Mouse (Mus musculus): ENCODE data around the gene Gm45837. TPM values are rescaled to one million over a fixed set of nuclear protein-coding genes. Genes with fewer than 3 reads are reported as not detected.

Gene Gm45837
- polyA plus RNA-seq, 1 experiment from 2014 or later: 4.2 TPM

DNA sequence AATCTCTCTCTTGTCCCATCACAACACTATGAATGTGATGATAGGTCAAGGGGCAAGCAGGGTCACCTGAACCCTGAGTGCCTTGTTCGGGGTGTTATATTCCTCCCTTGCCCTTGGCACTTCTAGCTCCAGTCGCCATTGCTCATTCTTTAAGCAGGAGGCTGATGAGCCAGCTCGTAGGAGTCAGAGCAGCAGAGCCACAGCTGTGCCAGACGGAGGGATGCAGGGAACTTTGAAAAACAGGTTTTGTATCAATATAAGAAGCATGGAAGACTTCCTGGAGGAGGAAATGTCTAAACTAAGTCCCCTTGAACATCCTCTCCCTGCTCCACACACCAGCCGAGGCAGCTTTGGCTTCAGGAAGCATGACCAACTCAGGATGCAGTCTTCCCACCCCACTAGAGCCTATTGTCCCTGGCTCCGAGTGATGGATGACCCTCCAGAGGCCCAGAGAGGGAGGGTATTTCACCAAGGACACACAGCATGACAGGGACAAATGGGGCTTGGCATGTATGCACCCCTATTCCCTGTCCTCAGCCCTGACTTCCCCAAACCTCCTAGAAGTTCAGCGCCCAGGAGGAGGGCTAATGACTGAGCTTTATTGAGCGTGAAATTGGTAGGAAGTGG is 71.3 kb downstream of the Gm45837 start:
- ATAC-seq (replicated peaks; ENCODE audit: insufficient number of reproducible peaks, low FRiP score, low TSS enrichment, low read depth) (no peak), DNase-seq (ENCODE audit: low spot score) (no peak)
- Histone ChIP-seq H3K27me3 (ENCODE audit: control insufficient read depth, insufficient read depth, low read length) (no peaks in the 10 kb centered on the region), H3K4me3 (ENCODE audit: low read depth, low read length) (no peak overlapping the region), H3K4me1 (ENCODE audit: control insufficient read depth, insufficient read depth, low read length) (no peaks in the 10 kb centered on the region), H3K36me3 (replicated peaks; ENCODE audit: control insufficient read depth, insufficient read depth, low read depth, low read length) (no peaks in the 10 kb centered on the region), H3K9me3 (replicated peaks; ENCODE audit: control insufficient read depth, low read length) (no peaks in the 10 kb centered on the region), H3K27ac (replicated peaks; ENCODE audit: low read depth, low read length) (no peak overlapping the region), H3K4me2 (ENCODE audit: low read depth, low read length) (no peak overlapping the region), H3K9ac (replicated peaks; ENCODE audit: low read length) (no peak overlapping the region)
- 56% methylated on average over 8 of the region's 8 CpGs for WGBS

DNA sequence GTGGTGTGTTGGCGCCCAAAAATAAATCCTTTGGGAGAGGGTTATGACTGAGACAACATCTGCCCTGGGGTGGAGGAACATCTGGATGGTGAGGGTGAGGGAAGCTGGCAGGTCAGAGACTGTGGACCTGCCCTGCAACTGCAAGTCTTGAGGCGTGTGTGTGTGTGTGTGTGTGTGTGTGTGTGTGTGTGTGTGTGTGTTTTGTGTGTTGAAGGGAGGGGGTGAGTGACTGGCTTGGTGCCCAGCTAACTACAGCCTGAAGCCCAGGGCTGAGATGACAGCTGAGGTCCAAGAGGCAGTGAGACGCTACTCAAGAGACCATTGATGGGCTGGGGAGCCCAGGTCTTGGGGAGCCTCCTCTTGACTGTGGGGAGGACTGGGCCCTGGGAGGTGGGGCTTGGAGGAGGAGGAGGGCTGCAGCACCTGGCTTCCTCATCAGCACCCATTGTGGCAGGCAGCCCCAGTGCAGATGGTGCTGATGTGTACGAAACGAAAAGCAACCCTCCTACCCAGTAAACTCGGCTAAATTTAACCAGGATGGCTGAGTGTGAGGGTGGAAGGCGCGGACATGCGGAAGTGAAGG is 71.9 kb downstream of the Gm45837 start:
- H3K9ac ChIP-seq (replicated peaks; ENCODE audit: low read length): no peak overlapping the region
- H3K9me3 ChIP-seq (replicated peaks; ENCODE audit: control insufficient read depth, low read length): no peaks in the 10 kb centered on the region
- no peaks in the 10 kb centered on the region for H3K36me3 ChIP-seq (replicated peaks; ENCODE audit: control insufficient read depth, insufficient read depth, low read depth, low read length)
- no peak overlapping the region for H3K4me2 ChIP-seq (ENCODE audit: low read depth, low read length)
- H3K27ac ChIP-seq (replicated peaks; ENCODE audit: low read depth, low read length): no peak overlapping the region
- H3K4me3 ChIP-seq (ENCODE audit: low read depth, low read length): no peak overlapping the region
- DNase-seq (ENCODE audit: low spot score) (no peak), ATAC-seq (replicated peaks; ENCODE audit: insufficient number of reproducible peaks, low FRiP score, low TSS enrichment, low read depth) (no peak)
- H3K4me1 ChIP-seq (ENCODE audit: control insufficient read depth, insufficient read depth, low read length): no peaks in the 10 kb centered on the region
- no peaks in the 10 kb centered on the region for H3K27me3 ChIP-seq (ENCODE audit: control insufficient read depth, insufficient read depth, low read length)
- WGBS: 81% methylated on average over 9 of the region's 9 CpGs

DNA sequence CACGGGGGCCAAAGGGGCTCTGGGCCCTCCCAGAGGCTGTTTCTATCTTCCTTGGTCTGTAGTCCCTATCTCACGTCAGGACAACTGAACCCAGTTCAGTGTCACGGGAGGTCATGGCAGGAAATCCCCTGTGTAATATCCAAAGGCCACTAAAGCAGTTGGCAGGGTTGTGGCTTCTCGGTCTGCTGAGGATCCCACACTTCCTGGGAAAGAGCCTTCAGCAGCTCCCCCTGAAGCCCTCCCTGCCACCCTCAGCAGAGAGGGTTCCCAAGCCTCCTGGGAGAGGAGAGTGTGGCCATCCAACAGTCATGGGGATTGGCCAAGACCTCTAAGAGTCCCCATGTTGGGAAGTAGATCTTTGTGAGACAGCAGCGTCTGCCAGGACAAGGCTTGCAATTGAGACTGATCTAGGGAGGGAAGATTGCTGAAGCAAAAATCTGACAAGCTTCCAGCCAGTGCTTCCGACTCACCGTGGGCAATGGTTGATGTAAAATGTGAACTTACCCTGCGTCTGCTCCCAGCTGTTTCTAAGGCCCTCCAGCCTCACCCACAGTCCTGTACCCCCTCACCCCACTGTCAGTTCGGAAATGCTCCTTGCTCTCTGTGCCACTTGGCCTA is 72.9 kb downstream of the Gm45837 start:
- no peak overlapping the region for H3K4me3 ChIP-seq (ENCODE audit: low read depth, low read length)
- no peaks in the 10 kb centered on the region for H3K4me1 ChIP-seq (ENCODE audit: control insufficient read depth, insufficient read depth, low read length)
- H3K9ac ChIP-seq (replicated peaks; ENCODE audit: low read length): no peak overlapping the region
- no peak for ATAC-seq (replicated peaks; ENCODE audit: insufficient number of reproducible peaks, low FRiP score, low TSS enrichment, low read depth)
- no peak for DNase-seq (ENCODE audit: low spot score)
- no peak overlapping the region for H3K4me2 ChIP-seq (ENCODE audit: low read depth, low read length)
- H3K27me3 ChIP-seq (ENCODE audit: control insufficient read depth, insufficient read depth, low read length): no peaks in the 10 kb centered on the region
- 68% methylated on average over 9 of the region's 9 CpGs for WGBS
- no peak overlapping the region for H3K27ac ChIP-seq (replicated peaks; ENCODE audit: low read depth, low read length)
- H3K9me3 ChIP-seq (replicated peaks; ENCODE audit: control insufficient read depth, low read length): no peaks in the 10 kb centered on the region
- no peaks in the 10 kb centered on the region for H3K36me3 ChIP-seq (replicated peaks; ENCODE audit: control insufficient read depth, insufficient read depth, low read depth, low read length)

DNA sequence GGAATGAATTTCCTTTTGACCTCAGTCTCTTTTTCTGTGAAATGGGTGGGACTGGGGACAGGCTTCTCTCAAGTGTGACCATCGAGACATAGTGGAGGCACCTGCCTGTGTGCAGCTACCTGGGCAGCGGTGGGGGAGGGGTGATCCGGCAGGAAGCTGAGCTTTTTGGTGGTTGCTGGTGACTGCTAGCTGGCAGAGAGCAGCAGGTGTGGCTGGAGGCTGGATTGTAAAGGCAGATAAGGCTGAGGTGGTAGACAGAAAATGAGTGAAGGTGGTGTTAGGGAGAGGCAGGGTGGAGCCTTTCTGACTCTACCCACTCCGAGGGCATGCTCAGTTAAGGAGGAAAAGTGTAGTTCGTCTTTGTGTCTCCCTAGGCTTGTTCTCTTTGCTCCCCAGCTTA is 76.4 kb downstream of the Gm45837 start:
- WGBS: 73% methylated on average over 5 of the region's 5 CpGs
- no peak for ATAC-seq (replicated peaks; ENCODE audit: insufficient number of reproducible peaks, low FRiP score, low TSS enrichment, low read depth)
- Histone ChIP-seq H3K27me3 (ENCODE audit: control insufficient read depth, insufficient read depth, low read length) (no peaks in the 10 kb centered on the region), H3K4me1 (ENCODE audit: control insufficient read depth, insufficient read depth, low read length) (no peaks in the 10 kb centered on the region), H3K9ac (replicated peaks; ENCODE audit: low read length) (no peak overlapping the region), H3K4me3 (ENCODE audit: low read depth, low read length) (no peak overlapping the region), H3K36me3 (replicated peaks; ENCODE audit: control insufficient read depth, insufficient read depth, low read depth, low read length) (no peaks in the 10 kb centered on the region), H3K9me3 (replicated peaks; ENCODE audit: control insufficient read depth, low read length) (no peaks in the 10 kb centered on the region), H3K4me2 (ENCODE audit: low read depth, low read length) (no peak overlapping the region), H3K27ac (replicated peaks; ENCODE audit: low read depth, low read length) (no peak overlapping the region)
- DNase-seq (ENCODE audit: low spot score): no peak

DNA sequence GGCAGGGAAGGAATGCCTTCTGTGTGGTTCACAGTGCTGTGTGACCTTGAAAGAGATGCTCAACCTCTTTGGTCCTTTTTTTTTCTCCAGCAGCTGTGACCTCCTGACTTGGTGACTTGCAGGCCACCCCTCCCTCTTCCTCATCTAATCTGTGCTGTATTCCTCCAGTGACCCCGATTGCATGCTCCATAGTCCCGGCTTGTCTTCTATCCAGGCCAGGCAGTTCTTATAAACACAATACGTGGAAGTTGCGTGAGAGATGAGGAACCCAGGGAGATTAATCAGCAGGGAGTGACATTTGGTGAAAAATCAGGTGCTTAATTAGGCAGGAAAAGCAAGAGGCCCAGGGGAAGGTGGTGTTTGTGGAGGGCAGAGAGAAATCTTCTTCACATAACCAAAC is 80.3 kb downstream of the Gm45837 start:
- Histone ChIP-seq H3K4me2 (ENCODE audit: low read depth, low read length) (no peak overlapping the region), H3K9me3 (replicated peaks; ENCODE audit: control insufficient read depth, low read length) (no peaks in the 10 kb centered on the region), H3K9ac (replicated peaks; ENCODE audit: low read length) (no peak overlapping the region), H3K27me3 (ENCODE audit: control insufficient read depth, insufficient read depth, low read length) (no peaks in the 10 kb centered on the region), H3K27ac (replicated peaks; ENCODE audit: low read depth, low read length) (no peak overlapping the region), H3K4me1 (ENCODE audit: control insufficient read depth, insufficient read depth, low read length) (no peaks in the 10 kb centered on the region), H3K4me3 (ENCODE audit: low read depth, low read length) (no peak overlapping the region), H3K36me3 (replicated peaks; ENCODE audit: control insufficient read depth, insufficient read depth, low read depth, low read length) (no peaks in the 10 kb centered on the region)
- ATAC-seq (replicated peaks; ENCODE audit: insufficient number of reproducible peaks, low FRiP score, low TSS enrichment, low read depth): no peak
- 62% methylated on average over 4 of the region's 4 CpGs for WGBS
- DNase-seq (ENCODE audit: low spot score): no peak

DNA sequence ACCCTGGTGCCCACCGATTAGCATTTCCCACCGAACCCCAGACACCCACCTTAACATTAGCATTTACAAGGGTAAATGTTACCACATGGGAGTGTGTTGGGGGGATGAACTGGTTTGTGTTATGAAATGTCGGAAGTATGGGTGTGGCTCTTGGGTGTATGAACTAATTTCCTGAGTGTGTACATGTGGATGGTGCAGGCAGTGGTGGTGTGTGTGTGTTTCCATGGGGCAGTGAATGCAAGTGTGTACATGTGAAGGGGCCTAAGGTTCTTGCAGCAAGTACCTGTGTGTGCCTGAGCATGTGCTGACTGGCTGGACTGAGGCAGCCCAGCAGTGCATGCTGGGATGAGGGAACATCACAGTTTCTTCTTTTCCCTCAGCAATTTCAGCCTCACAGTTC is 87.7 kb downstream of the Gm45837 start:
- H3K9me3 ChIP-seq (replicated peaks; ENCODE audit: control insufficient read depth, low read length): no peaks in the 10 kb centered on the region
- DNase-seq (ENCODE audit: low spot score): no peak
- H3K27me3 ChIP-seq (ENCODE audit: control insufficient read depth, insufficient read depth, low read length): no peaks in the 10 kb centered on the region
- no peak overlapping the region for H3K9ac ChIP-seq (replicated peaks; ENCODE audit: low read length)
- no peak overlapping the region for H3K4me3 ChIP-seq (ENCODE audit: low read depth, low read length)
- no peak for ATAC-seq (replicated peaks; ENCODE audit: insufficient number of reproducible peaks, low FRiP score, low TSS enrichment, low read depth)
- no peaks in the 10 kb centered on the region; the same call in 1 of the 2 replicates for H3K4me1 ChIP-seq (ENCODE audit: control insufficient read depth, insufficient read depth, low read length)
- H3K27ac ChIP-seq (replicated peaks; ENCODE audit: low read depth, low read length): no peak overlapping the region
- no peaks in the 10 kb centered on the region for H3K36me3 ChIP-seq (replicated peaks; ENCODE audit: control insufficient read depth, insufficient read depth, low read depth, low read length)
- H3K4me2 ChIP-seq (ENCODE audit: low read depth, low read length): no peak overlapping the region
- 78% methylated on average over 3 of the region's 3 CpGs for WGBS

DNA sequence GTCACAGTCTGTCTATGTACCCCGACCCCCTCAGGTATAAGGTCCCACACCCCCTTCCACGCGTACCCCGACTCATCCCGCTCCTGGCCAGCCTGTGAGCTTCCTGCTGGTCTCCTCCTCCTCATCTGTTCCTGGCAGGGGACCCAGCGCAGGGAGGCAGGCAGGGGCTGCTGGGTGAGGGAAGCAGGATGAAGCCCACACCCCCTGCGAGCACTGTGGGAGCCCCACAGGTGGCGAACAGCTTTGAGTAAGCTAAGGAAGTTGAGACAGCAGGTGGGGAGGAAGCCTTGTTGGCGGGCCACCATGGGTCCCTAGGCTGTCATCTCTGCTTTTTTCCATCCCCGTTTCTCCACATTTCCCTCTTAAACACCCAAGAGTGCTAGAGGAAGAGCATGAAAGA is 88.6 kb downstream of the Gm45837 start:
- 57% methylated on average over 9 of the region's 10 CpGs for WGBS
- no peaks in the 10 kb centered on the region for H3K36me3 ChIP-seq (replicated peaks; ENCODE audit: control insufficient read depth, insufficient read depth, low read depth, low read length)
- no peak for ATAC-seq (replicated peaks; ENCODE audit: insufficient number of reproducible peaks, low FRiP score, low TSS enrichment, low read depth)
- no peak overlapping the region for H3K9ac ChIP-seq (replicated peaks; ENCODE audit: low read length)
- peaks cover 3% of the 10 kb centered on the region; the same call in 1 of the 2 replicates for H3K27me3 ChIP-seq (ENCODE audit: control insufficient read depth, insufficient read depth, low read length)
- H3K4me2 ChIP-seq (ENCODE audit: low read depth, low read length): no peak overlapping the region
- DNase-seq (ENCODE audit: low spot score): no peak
- H3K4me3 ChIP-seq (ENCODE audit: low read depth, low read length): no peak overlapping the region
- no peaks in the 10 kb centered on the region; the same call in none of the 2 replicates for H3K4me1 ChIP-seq (ENCODE audit: control insufficient read depth, insufficient read depth, low read length)
- H3K27ac ChIP-seq (replicated peaks; ENCODE audit: low read depth, low read length): no peak overlapping the region
- H3K9me3 ChIP-seq (replicated peaks; ENCODE audit: control insufficient read depth, low read length): no peaks in the 10 kb centered on the region

DNA sequence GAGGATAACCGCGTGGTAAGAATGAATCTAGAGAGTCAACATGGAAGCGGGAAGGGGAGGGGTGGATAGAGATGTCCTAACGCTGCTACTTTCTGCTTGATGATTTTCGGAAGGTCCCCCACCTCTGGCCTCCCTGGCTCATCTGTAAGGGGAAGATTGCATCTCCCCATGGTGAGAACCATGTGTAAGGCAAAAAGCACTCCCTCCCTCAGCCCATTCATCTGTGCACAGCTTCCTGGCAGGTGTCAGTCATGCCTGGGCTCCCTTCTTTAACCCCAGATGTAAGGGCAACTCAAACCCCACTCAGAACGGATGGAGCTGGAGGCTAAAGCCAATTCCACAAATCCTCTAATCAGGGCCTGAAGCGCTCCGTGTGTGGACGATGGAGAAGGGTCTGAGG is 89.0 kb downstream of the Gm45837 start:
- Histone ChIP-seq H3K9ac (replicated peaks; ENCODE audit: low read length) (no peak overlapping the region), H3K36me3 (replicated peaks; ENCODE audit: control insufficient read depth, insufficient read depth, low read depth, low read length) (no peaks in the 10 kb centered on the region), H3K9me3 (replicated peaks; ENCODE audit: control insufficient read depth, low read length) (no peaks in the 10 kb centered on the region), H3K27me3 (ENCODE audit: control insufficient read depth, insufficient read depth, low read length) (peaks cover 3% of the 10 kb centered on the region; the same call in 1 of the 2 replicates), H3K27ac (replicated peaks; ENCODE audit: low read depth, low read length) (no peak overlapping the region), H3K4me1 (ENCODE audit: control insufficient read depth, insufficient read depth, low read length) (no peaks in the 10 kb centered on the region; the same call in none of the 2 replicates), H3K4me2 (ENCODE audit: low read depth, low read length) (no peak overlapping the region), H3K4me3 (ENCODE audit: low read depth, low read length) (no peak overlapping the region)
- DNase-seq (ENCODE audit: low spot score) (no peak), ATAC-seq (replicated peaks; ENCODE audit: insufficient number of reproducible peaks, low FRiP score, low TSS enrichment, low read depth) (no peak)
- WGBS: 77% methylated on average over 9 of the region's 9 CpGs

Data from embryonic facial prominence, embryonic 11.5 days (tissue).